ENCODE assay signal across 18 mouse cellular contexts in the genomic region with DNA sequence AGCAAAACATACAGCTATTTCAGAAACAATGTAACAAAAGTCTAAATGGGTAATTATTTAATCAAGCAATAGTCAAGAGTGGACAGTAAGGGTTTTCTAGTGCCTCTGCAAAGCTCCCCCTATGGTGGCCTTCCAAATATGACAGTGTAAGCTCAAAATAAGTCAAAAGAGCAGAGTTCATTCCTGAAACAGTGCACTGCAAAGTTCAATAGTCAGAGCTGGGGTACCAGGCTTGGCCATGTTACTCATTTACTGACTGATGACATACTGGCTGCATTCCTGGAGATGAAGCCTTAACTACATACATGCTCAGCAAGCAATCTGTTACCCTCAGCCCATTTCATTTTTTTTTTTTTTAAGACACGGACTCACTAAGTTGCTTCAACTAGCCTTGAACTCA.
DNase-seq lines count a peak whose midpoint lies in the region; ATAC-seq and TF ChIP-seq lines count a peak whose summit lies in the region.
"Had no signal": no experiment of that assay in that cellular context is flagged by ENCODE, and none has a peak within 500 bp of the region (broad histone marks: within the 10 kb centered on the region; RNA-seq: fewer than 3 reads in every experiment).

No protein-coding gene starts in this region.

- H3K4me2 ChIP-seq in kidney, embryonic 15.5 days: no peak overlapping the region
- no peak overlapping the region for H3K4me2 ChIP-seq in liver, embryonic 11.5 days
- H3K4me2 ChIP-seq: embryonic facial prominence, embryonic 15.5 days; midbrain, embryonic 12.5 days; neural tube, embryonic 13.5 days had no signal

- no peak for DNase-seq in layer of hippocampus, adult 2 months (ENCODE audit: low spot score in 2 of 2)
- DNase-seq in layer of hippocampus, adult 11-12 months (ENCODE audit: low spot score): no peak
- DNase-seq in liver, embryonic 11.5 days (ENCODE audit: low spot score): peak; percentile 27
- DNase-seq in yolk sac, embryonic 10.5 days (ENCODE audit: low spot score): peak; percentile 67
- no peak for DNase-seq in heart, postnatal 10 days
- DNase-seq in left cerebral cortex, adult 18-20 months (ENCODE audit: low spot score in 2 of 2): no peak
- DNase-seq in urinary bladder, adult 2 months (ENCODE audit: low spot score): no peak
- DNase-seq: cerebellum, adult 2 months; cerebellum, postnatal 36 days; heart, postnatal 4 days had no signal

- 83% methylated on average over 1 of the region's 1 CpGs for WGBS in kidney, embryonic 15.5 days
- 78% methylated on average over 1 of the region's 1 CpGs for WGBS in liver, embryonic 11.5 days

- no peaks in the 10 kb centered on the region for H3K9me3 ChIP-seq in kidney, embryonic 15.5 days (replicated peaks)
- H3K9me3 ChIP-seq in liver, embryonic 11.5 days (ENCODE audit: control insufficient read depth, low read length): no peaks in the 10 kb centered on the region
- H3K9me3 ChIP-seq: embryonic facial prominence, embryonic 15.5 days; forebrain, embryonic 10.5 days; G1E; midbrain, embryonic 12.5 days; neural tube, embryonic 13.5 days had no signal

- intact Hi-C loops in heart, postnatal 10 days (cut with DNase I): no loop called here

- no peak overlapping the region for H3K9ac ChIP-seq in kidney, embryonic 15.5 days
- H3K9ac ChIP-seq in liver, embryonic 11.5 days (ENCODE audit: low read depth, low read length): no peak overlapping the region
- H3K9ac ChIP-seq: embryonic facial prominence, embryonic 15.5 days; midbrain, embryonic 12.5 days; neural tube, embryonic 13.5 days had no signal

- no peak overlapping the region for H3K4me3 ChIP-seq in layer of hippocampus, adult 2 months
- H3K4me3 ChIP-seq in kidney, embryonic 15.5 days (replicated peaks): no peak overlapping the region
- H3K4me3 ChIP-seq in liver, embryonic 11.5 days (ENCODE audit: low read depth, low read length): no peak overlapping the region
- H3K4me3 ChIP-seq: embryonic facial prominence, embryonic 15.5 days; forebrain, embryonic 10.5 days; midbrain, embryonic 12.5 days; neural tube, embryonic 13.5 days had no signal

- no peak for ATAC-seq in kidney, embryonic 15.5 days (replicated peaks; ENCODE audit: low FRiP score)
- no peak; the same call in 1 of the 2 replicates for ATAC-seq in liver, embryonic 11.5 days (replicated peaks; ENCODE audit: low FRiP score)
- ATAC-seq: hindbrain, embryonic 16.5 days; lung, postnatal 0 days had no signal

- H3K4me1 ChIP-seq in kidney, embryonic 15.5 days: peaks cover 2% of the 10 kb centered on the region; the same call in 1 of the 2 replicates
- no peaks in the 10 kb centered on the region for H3K4me1 ChIP-seq in liver, embryonic 11.5 days (replicated peaks; ENCODE audit: control insufficient read depth, insufficient read depth, low read length)
- H3K4me1 ChIP-seq: embryonic facial prominence, embryonic 15.5 days; midbrain, embryonic 12.5 days had no signal

- H3K27me3 ChIP-seq in kidney, embryonic 15.5 days: no peaks in the 10 kb centered on the region
- H3K27me3 ChIP-seq in liver, embryonic 11.5 days (replicated peaks; ENCODE audit: control insufficient read depth, insufficient read depth, low read length): no peaks in the 10 kb centered on the region
- H3K27me3 ChIP-seq: embryonic facial prominence, embryonic 15.5 days; midbrain, embryonic 12.5 days; neural tube, embryonic 13.5 days had no signal

- no peak for TF ChIP-seq CTCF in layer of hippocampus, adult 2 months (conservative IDR thresholded peaks at IDR 0.05)

- H3K27ac ChIP-seq in layer of hippocampus, adult 2 months: peak overlapping the region; percentile 25; the same call in 1 of the 2 replicates
- 0 out of 2 replicates have a peak overlapping the region, but pooled peaks have one; percentile 13 for H3K27ac ChIP-seq in kidney, embryonic 15.5 days
- no peak overlapping the region for H3K27ac ChIP-seq in liver, embryonic 11.5 days (ENCODE audit: low read depth, low read length)
- H3K27ac ChIP-seq: embryonic facial prominence, embryonic 15.5 days; forebrain, embryonic 10.5 days; midbrain, embryonic 12.5 days; neural tube, embryonic 13.5 days had no signal

- peaks cover 57% of the 10 kb centered on the region for H3K36me3 ChIP-seq in kidney, embryonic 15.5 days
- peaks cover 2% of the 10 kb centered on the region; the same call in 1 of the 2 replicates for H3K36me3 ChIP-seq in liver, embryonic 11.5 days (ENCODE audit: control insufficient read depth, insufficient read depth, low read length)

Comparison
In these comparisons a context has a peak if more than half of its experiments do, and no peak if none do; other contexts are left out.
1. DNase-seq: peak in liver, embryonic 11.5 days (single experiment) and yolk sac, embryonic 10.5 days (single experiment); none in layer of hippocampus, adult 2 months (0 of 2), layer of hippocampus, adult 11-12 months (single experiment), heart, postnatal 10 days (0 of 2), left cerebral cortex, adult 18-20 months (0 of 2) and urinary bladder, adult 2 months (single experiment).